Mouse (Mus musculus): ENCODE data around the gene Ctf2. TPM values are rescaled to one million over a fixed set of nuclear protein-coding genes. Genes with fewer than 3 reads are reported as not detected.

The Ctf2 gene
- total RNA-seq, 2 experiments from 2014 or later, result not detected

DNA sequence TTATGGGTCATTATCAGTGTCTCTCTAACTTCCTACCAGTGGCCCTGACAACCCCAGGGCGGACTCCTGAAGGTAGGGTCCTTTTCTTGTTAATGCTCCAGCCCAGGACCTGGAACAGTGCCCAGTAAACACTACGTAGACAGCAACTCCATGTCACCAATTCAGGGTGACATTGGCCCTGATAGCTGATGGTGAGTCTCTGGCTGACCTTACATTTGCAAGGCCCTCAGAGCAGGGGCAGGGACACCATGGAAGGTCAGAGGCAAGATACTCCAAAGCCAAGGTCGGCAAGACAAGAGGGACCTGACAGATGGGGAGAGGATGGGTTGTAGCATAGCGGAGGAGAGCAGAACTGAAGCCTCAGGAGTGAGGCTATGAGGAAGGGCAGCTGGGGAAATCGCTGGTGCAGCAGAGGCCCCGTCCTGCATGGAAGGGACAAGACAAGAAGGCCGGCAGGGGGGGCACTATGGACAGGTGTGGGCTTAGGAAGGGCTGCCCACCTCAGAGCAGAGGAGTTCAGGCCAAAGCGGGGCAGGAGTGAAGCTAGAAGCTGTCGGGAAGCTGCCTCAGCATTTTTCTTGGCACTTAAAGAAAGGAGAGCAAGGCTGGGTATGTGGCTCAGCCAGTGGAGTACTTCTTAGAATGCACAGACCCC, 42.2 kb downstream of the Ctf2 start:
- no peak for DNase-seq (ENCODE audit: low spot score in 2 of 2)

DNA sequence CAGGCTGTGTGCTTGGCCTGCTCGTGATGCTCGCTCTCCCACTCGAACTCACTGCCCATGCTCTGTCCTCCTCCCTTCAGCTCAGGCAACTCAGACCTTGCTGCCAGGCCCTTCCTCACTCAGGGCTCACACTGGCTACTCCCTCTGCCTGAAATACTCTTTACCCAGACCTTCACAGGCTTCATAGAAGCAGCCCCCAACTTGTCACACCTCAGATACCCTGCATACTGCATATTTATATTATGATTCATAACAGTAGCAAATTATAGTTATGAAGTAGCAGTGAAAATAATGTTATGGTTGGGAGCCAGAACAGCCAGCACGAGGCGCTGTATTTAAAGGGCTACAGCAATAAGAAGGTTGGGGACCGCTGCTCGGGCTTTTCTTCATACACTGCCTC, 43.0 kb downstream of the Ctf2 start:
- no peak for DNase-seq (ENCODE audit: low spot score in 2 of 2)

DNA sequence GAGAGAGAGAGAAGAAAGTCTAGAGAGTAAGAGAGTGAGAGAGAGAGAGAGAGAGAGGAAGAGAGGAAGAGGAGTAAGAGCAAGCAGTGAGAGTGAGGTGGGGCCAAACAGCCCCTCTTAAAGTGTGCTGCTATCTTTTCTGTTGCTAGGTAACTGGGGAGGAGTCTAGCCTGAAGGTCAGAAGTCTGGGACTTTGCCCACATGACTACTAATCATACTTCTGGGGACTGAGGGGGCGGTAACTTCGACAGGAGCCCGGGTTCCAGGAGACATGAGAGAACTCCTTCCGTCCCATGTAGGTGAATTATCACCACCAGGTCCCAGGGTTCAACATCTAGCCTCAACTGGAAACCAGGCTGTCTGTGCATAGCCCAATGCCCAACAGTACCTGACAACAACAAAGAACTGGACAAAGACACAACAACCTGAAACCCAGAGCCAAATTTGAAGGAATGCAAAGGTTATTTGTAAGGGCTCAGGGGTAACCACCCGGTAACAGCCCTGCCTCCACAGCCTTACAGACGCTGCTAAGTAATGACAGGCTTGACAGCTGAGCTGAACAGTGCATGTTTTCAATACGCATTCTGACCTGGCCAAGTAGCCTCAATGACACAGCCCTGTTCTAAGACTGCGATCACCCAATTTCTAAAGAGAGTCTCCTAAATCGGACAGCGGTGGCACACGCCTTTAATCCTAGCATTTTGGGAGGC, 45.1 kb downstream of the Ctf2 start:
- peak in 1 of 2 experiments; percentile 40 for DNase-seq (ENCODE audit: low spot score in 2 of 2)

DNA sequence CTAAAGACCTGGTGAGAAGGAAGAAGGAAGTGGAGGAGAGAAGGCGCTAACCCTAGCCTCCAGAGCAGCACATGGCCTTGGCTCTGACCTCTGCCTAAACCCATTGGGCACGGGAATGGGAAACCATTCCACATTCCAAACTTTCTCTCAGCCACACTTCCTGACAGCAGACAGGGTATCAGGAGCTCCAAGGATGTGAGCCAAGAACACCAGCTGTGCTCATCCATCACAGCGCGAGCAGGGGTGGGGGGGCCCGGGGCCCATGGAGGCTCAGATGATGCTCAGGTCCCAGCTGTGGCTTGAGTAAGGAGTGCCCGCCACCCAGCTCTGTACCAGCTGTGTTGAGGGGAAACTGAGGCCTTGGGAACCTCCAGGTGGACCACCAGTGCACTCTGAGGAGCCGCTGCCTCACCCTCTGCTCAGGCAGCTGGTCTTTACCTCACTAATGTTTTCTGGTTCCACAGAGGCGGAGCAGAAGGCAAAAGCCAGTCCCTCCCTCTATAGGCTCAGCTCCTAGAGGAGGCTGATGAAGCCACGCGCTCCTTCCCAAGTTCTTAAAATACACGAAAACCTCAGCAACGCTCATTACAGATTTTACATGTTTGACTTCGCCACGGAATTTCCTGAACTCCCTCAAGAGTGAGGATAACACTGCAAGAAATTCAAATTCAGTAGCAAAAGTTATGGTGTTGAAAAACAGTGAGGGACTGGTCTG, 46.5 kb downstream of the Ctf2 start:
- DNase-seq (ENCODE audit: low spot score in 2 of 2), result no peak

DNA sequence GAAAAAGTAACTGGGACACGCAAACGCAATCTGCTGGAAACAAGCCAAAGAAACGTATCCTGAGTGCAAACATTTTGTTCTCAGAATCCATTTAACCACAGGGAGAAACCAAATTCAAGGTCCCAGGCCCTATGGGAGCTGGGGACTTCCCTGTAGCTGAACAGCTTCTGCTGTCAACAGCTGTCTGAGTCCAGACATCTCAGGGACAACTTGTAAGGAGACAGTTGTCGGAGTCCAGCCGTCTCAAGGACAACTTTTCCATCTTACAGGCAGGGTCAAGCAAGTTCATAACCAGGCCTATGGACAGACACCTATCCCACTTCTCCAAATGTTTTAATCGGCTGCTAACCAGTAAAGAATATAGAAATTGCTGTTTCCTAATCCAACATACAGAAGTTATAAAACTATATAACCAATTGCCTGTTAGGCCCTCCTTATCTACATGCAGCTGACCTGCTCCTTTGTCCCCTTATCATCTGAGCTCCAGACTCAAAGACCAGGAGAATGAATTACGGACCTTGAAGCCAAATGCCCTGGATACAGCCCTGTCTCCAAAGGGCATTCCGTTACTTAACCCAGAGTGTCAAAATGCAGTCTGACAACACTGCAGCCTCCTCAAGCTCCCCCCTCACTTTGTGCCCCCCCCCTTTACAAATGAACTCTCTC, 49.9 kb downstream of the Ctf2 start:
- DNase-seq (ENCODE audit: low spot score in 2 of 2), result no peak

DNA sequence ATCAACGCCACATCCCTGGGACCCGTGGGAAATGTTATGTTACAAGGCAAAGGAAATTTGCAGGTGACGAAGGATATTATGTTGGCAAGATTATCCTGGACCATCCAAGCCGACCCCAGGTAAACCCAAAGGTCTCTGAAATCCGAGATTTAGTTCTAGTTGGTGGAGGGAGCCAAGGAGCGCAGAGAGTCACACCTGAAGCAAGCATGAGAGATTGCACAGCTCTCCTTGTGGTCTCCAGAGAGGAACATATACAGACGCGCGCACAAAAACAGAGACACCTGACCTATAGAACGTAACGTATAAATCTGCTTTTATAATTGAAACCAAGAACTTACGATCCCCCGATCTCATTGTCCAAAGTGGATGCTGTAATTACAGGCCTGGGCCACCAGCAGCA, 51.4 kb downstream of the Ctf2 start:
- no peak for DNase-seq (ENCODE audit: low spot score in 2 of 2)

DNA sequence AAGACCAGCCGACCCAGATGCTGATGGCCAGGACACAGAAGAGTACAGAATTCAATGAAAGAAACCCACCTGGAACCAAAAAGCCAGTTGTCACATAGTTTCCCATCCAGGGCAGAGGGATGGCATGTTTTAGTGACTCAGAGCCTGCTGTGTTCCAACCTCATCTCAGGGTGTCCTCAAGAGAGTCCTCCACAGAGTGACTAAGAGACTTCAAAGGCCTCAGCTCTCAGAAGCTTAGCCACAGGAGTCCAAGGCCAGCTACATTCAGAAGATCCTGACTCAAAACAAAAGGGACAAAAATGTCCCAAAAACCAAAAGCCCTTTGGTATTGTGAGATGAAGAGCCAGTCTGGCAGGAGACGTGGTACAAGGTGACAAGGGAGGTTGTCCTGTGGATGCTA, 53.2 kb downstream of the Ctf2 start:
- no peak for DNase-seq (ENCODE audit: low spot score in 2 of 2)

DNA sequence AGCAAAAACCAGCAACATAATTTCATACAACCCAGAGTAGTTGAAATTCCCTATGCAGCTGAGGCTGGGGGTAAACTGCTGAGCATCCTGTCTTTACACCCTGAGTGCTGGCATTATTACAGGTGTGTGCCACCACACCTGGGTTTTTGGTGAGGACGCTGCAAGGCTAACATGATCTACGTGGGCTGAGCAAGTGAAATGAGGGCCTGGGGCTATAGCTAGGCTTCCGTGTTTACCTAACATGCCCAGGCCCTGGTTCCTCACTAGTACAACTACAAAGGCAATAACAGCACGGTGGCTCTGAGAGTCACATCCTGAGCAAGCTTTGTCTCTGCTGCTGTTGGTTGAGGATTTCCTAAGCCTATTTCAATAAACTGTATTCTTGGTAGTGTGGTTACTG, 54.4 kb downstream of the Ctf2 start:
- no peak for DNase-seq (ENCODE audit: low spot score in 2 of 2)

DNA sequence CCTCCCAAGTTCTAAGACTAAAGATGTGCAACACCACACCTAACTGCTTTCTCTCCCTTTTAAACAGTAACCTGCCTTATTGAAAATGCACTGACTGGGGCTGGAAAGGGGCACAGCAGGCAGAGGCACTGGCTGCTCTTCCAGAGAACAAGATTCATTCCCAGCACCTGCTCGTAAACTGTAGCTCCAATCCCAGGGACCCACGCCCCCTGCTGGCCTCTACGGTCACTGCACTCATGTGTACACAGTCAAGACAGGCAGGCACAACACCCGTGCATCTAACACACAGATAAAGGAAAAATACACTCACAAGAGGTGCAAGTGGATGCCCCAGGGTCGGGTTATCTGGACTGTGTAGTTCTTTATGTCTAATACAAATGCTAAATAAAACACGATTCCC, 54.9 kb downstream of the Ctf2 start:
- peak; percentile 51 to 55 for DNase-seq (ENCODE audit: low spot score in 2 of 2)

DNA sequence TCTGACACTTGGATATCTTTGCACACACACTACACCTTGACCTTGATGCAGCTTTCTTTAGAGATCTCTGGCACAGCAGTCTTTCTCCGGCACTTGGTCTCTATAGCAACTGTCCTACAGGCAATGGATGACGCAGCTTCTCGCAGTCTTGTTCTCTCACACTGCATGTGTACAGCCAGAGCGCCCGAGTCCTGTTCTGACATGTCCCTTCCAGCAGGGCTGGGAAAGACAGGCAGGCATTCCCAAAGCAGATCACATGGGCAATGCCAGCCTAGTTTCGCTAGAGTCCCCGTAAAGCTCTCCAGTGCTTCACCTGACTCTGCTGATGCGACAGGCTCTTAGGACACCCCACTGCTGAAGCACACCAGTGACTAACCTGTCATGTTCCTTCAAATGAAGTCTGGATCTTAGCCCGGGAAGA, 56.6 kb downstream of the Ctf2 start:
- no peak for DNase-seq (ENCODE audit: low spot score in 2 of 2)

DNA sequence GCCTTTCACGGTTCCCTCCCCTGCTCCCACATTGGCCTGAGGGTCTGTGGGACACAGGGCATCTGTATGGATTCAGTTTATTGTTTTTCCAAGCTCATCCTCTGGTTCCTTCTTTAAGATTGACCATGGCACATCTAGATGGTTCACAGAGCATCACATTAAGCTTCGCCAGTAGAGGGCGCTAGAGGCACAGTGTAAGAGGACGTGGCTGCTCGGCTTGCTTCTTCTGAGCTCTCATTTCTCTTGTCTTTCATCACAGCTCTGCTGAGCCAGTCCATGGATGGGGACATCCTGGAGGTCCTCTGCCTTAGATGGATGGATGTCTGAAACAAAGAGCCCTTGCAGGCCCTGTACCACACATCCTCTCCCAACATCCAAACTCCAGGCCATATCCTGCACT, 57.0 kb downstream of the Ctf2 start:
- peak; percentile 88 to 89 for DNase-seq (ENCODE audit: low spot score in 2 of 2)

DNA sequence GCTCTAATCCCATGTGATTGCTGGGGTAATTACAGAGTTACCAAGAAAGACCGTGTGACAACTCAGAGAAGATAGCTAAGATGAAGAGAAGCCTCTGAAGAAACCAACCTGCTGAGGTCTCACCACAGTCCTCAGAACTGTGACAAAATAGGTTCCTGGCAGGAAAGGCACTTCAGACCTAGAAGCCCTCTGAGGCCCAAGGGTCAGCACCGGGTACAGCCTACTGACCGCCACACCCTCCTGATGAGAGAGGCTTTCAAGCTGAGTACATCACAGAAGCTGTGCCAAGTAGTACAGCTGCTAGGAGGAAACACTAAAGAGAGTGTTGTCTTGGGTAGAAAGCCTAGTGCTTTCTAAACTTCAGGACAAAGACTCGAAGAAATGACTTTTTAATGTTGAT, 59.2 kb downstream of the Ctf2 start:
- DNase-seq (ENCODE audit: low spot score in 2 of 2), result no peak

DNA sequence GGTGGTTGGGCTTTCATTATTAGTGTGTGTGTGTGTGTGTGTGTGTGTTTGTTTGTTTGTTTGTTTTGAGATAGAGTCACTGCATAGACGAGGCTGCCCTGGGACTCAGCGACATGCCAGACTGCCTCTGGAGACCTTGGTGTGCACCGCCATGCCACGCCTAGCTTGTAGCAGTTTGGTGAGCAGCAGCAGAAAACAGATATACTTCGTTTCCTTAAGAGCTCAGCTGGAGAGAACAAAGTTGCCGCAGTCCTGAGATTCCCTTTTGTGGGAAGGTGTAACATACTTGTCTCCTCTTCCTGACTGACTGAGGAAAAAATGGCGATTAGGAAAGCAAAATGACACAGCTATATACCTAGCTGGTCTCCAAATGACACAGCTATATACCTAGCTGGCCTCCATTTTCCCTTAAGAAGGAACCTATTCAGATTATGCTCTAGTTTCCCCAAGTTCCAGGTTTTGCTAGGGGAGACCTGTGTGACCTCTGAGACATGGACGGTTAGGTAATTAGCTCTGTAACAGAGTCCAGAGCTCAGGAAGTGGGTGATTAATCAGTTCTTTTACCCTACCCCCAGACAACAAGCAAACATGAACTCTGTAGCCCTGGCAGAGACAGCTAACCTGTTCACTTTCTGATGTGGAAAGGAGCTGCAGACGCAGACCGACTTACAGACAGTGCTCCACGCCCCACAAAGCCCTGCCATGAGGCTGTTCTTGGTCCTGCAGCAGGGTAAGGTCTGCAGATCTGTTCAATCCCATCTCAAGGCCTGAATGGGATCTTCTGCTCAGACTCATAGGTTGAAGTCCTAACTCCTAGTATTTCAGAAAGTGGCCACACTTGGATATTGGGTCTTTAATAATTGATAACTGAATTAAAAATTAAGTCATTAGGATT, 59.8 kb downstream of the Ctf2 start:
- DNase-seq (ENCODE audit: low spot score in 2 of 2), result no peak

Small RNA genes within 50 kb of the gene (microRNA-seq; reads per million reads assigned to microRNA genes)
- gene Mir762 (ENCODE audit: borderline number of aligned reads in 2 of 2), result 0 reads per million in 2 experiments

Other genes starting within 250 kb of the Ctf2 start
- gene Srcap, start 220.2 kb downstream of the Ctf2 start, total RNA-seq (2021), result 10 to 100 TPM; 71.7 to 78.8 TPM
- gene Gm42715, start 212.6 kb downstream of the Ctf2 start, total RNA-seq (2021), result 10 to 100 TPM; 18.3 to 21.1 TPM
- not detected for gene Tmem265, start 170.8 kb downstream of the Ctf2 start, total RNA-seq (2021)
- 10 to 100 TPM; 37.1 to 38.0 TPM for gene Phkg2, start 158.8 kb downstream of the Ctf2 start, total RNA-seq (2021)
- 1 to 10 TPM; 8.4 to 8.5 TPM for gene Ccdc189, start 143.6 kb downstream of the Ctf2 start, total RNA-seq (2021)
- gene Rnf40, start 143.4 kb downstream of the Ctf2 start, total RNA-seq (2021), result 10 to 100 TPM; 54.1 to 64.1 TPM
- gene Zfp629, start 116.4 kb downstream of the Ctf2 start, total RNA-seq (2021), result 10 to 100 TPM; 16.4 to 16.5 TPM
- 10 to 100 TPM; 53.4 to 88.2 TPM for gene Bcl7c, start 23.2 kb downstream of the Ctf2 start, total RNA-seq (2021)
- gene Ctf1, start 19.4 kb downstream of the Ctf2 start, total RNA-seq (2021), result 1 to 10 TPM; 3.3 to 4.8 TPM
- 10 to 100 TPM; 10.7 to 14.4 TPM for gene Fbxl19, start 12.4 kb upstream of the Ctf2 start, total RNA-seq (2021)
- 10 to 100 TPM; 28.5 to 30.7 TPM for gene Orai3, start 37.6 kb upstream of the Ctf2 start, total RNA-seq (2021)
- gene Setd1a, start 44.5 kb upstream of the Ctf2 start, total RNA-seq (2021), result 10 to 100 TPM; 30.3 to 40.4 TPM
- gene Gm49388, start 53.4 kb upstream of the Ctf2 start, total RNA-seq (2021), result 1 to 10 TPM; 2.4 to 3.0 TPM
- 10 to 100 TPM; 31.5 to 40.4 TPM for gene Hsd3b7, start 68.4 kb upstream of the Ctf2 start, total RNA-seq (2021)
- 100 to 1,000 TPM in 1 of 2 experiments, 10 to 100 TPM in 1; 99.2 to 104 TPM for gene Stx4a, start 92.1 kb upstream of the Ctf2 start, total RNA-seq (2021)
- 1 to 10 TPM; 4.2 to 5.6 TPM for gene Stx1b, start 92.4 kb upstream of the Ctf2 start, total RNA-seq (2021)
- gene Zfp646, start 144.1 kb upstream of the Ctf2 start, total RNA-seq (2021), result 10 to 100 TPM; 31.1 to 36.6 TPM
- 1 to 10 TPM; 8.3 to 9.5 TPM for gene Zfp668, start 144.7 kb upstream of the Ctf2 start, total RNA-seq (2021)
- 1 to 10 TPM; 1.2 to 1.9 TPM for gene Prss53, start 158.8 kb upstream of the Ctf2 start, total RNA-seq (2021)
- not detected for gene Gm21974, start 163.3 kb upstream of the Ctf2 start, total RNA-seq (2021)
- gene Vkorc1, start 163.5 kb upstream of the Ctf2 start, total RNA-seq (2021), result 10 to 100 TPM; 67.2 to 67.4 TPM
- 100 to 1,000 TPM in 1 of 2 experiments, 10 to 100 TPM in 1; 97.1 to 109 TPM for gene Bckdk, start 171.9 kb upstream of the Ctf2 start, total RNA-seq (2021)
- 10 to 100 TPM; 27.1 to 30.2 TPM for gene Kat8, start 180.3 kb upstream of the Ctf2 start, total RNA-seq (2021)
- under 1 TPM in 1 of 2 experiments, not detected in 1; 0.23 TPM for gene Prss8, start 197.9 kb upstream of the Ctf2 start, total RNA-seq (2021)
- 10 to 100 TPM in 1 of 2 experiments, 1 to 10 TPM in 1; 6.2 to 11.4 TPM for gene Prss36, start 214.6 kb upstream of the Ctf2 start, total RNA-seq (2021)
- 100 to 1,000 TPM; 150 to 153 TPM for gene Fus, start 235.3 kb upstream of the Ctf2 start, total RNA-seq (2021)

Data from adrenal gland, adult 18-20 months (tissue).